Mouse (Mus musculus) retina, embryonic 14.5 days (tissue): ENCODE results near the gene Psme2.
A peak's percentile ranks its signal among the peaks of the same experiment; 100 is the strongest.

Experiments used
- DNase-seq: peaks from one replicate; pipeline ENCODE4 v3.0.0-alpha.2; 2015; ENCODE audit warnings: low spot score

Gene Psme2

GRCm38 (mm10) chr14:55590748-55591330, at the start of gene Psme2:
Psme2 (minus strand) TSS chr14:55591113.
- peak; percentile 93 for DNase-seq

- no peak for DNase-seq
Measured at GRCm38 (mm10) chr14:55637795-55638194, 46.9 kb upstream of the Psme2 start, which contains the start of gene Gm49378. Gm49378 (minus strand) TSS chr14:55637895.

- peak; percentile 91 for DNase-seq
Measured at GRCm38 (mm10) chr14:55635523-55636007, 44.7 kb upstream of the Psme2 start, which contains the start of gene Ipo4. Ipo4 (minus strand) TSS chr14:55635957.

- DNase-seq, result no peak
Measured at GRCm38 (mm10) chr14:55634874-55635522, 44.1 kb upstream of the Psme2 start.

GRCm38 (mm10) chr14:55629312-55629711, 38.4 kb upstream of the Psme2 start:
- DNase-seq, result peak; percentile 62

- no peak for DNase-seq
Measured at GRCm38 (mm10) chr14:55628077-55628827, 37.3 kb upstream of the Psme2 start.

GRCm38 (mm10) chr14:55618486-55619195, 27.7 kb upstream of the Psme2 start:
- no peak for DNase-seq

- DNase-seq, result no peak
Measured at GRCm38 (mm10) chr14:55617822-55618221, 26.9 kb upstream of the Psme2 start, which contains the start of gene Rec8. Rec8 (plus strand) TSS chr14:55618037.

GRCm38 (mm10) chr14:55616844-55617243, 25.9 kb upstream of the Psme2 start:
- no peak for DNase-seq

GRCm38 (mm10) chr14:55615876-55616275, 25.0 kb upstream of the Psme2 start:
- DNase-seq, result no peak

GRCm38 (mm10) chr14:55614565-55615178, 23.8 kb upstream of the Psme2 start:
- DNase-seq, result no peak

GRCm38 (mm10) chr14:55613346-55613745, 22.4 kb upstream of the Psme2 start:
- no peak for DNase-seq

GRCm38 (mm10) chr14:55608339-55608738, 17.4 kb upstream of the Psme2 start:
- DNase-seq, result no peak

GRCm38 (mm10) chr14:55605743-55606459, 15.0 kb upstream of the Psme2 start:
- DNase-seq, result no peak

- no peak for DNase-seq
Measured at GRCm38 (mm10) chr14:55604823-55605222, 13.9 kb upstream of the Psme2 start.

- peak; percentile 90 for DNase-seq
Measured at GRCm38 (mm10) chr14:55603633-55604576, 13.0 kb upstream of the Psme2 start.

- no peak for DNase-seq
Measured at GRCm38 (mm10) chr14:55603271-55603632, 12.3 kb upstream of the Psme2 start, which contains the start of gene Irf9. Irf9 (plus strand) TSS chr14:55603571.

- no peak for DNase-seq
Measured at GRCm38 (mm10) chr14:55598521-55599390, 7.8 kb upstream of the Psme2 start.
